Comparison of ENCODE assay signal across 31 mouse cellular contexts in genomic region chr14:10171761-10172160, GRCm38 (mm10).
DNase-seq lines count a peak whose midpoint lies in the region; ATAC-seq and TF ChIP-seq lines count a peak whose summit lies in the region.
"Had no signal": no experiment of that assay in that cellular context is flagged by ENCODE, and none has a peak within 500 bp of the region (broad histone marks: within the 10 kb centered on the region; RNA-seq: fewer than 3 reads in every experiment).

No protein-coding gene starts in this region.

- DNase-seq in adrenal gland, postnatal 14 days = peak; percentile 10
- DNase-seq in adrenal gland, postnatal 25 days = no peak
- peak; percentile 80 for DNase-seq in kidney, postnatal 0 days (ENCODE audit: low spot score)
- no peak for DNase-seq in kidney, adult 11 months
- DNase-seq in MN1 (ENCODE audit: low spot score) (peak; percentile 7), Patski (ENCODE audit: low read depth, low spot score) (peak; percentile 64)
- no peak for DNase-seq in retina, embryonic 14.5 days (ENCODE audit: low spot score)
- DNase-seq: cerebellum, adult 18-20 months; cerebellum, postnatal 10 days; forebrain, postnatal 0 days; heart, adult 2 months; heart, postnatal 4 days; layer of hippocampus, postnatal 36 days; liver, embryonic 13.5 days; lung, adult 18-20 months; lung, postnatal 4 days; midbrain, embryonic 14.5 days; right cerebral cortex, postnatal 25 days; thymus, postnatal 14 days had no signal

- H3K4me1 ChIP-seq in kidney, postnatal 0 days (replicated peaks; ENCODE audit: insufficient read depth, low read length) = no peaks in the 10 kb centered on the region
- H3K4me1 ChIP-seq: embryonic facial prominence, embryonic 15.5 days; heart, embryonic 12.5 days; limb, embryonic 10.5 days; limb, embryonic 15.5 days; liver, embryonic 13.5 days; megakaryocyte, embryonic 14.5 days; neural tube, embryonic 15.5 days had no signal

- H3K4me2 ChIP-seq in kidney, postnatal 0 days (ENCODE audit: low read length) = no peak overlapping the region
- H3K4me2 ChIP-seq: embryonic facial prominence, embryonic 15.5 days; forebrain, embryonic 12.5 days; heart, embryonic 12.5 days; hindbrain, embryonic 14.5 days; limb, embryonic 15.5 days; liver, embryonic 13.5 days; neural tube, embryonic 15.5 days had no signal

- H3K4me3 ChIP-seq in kidney, postnatal 0 days (replicated peaks; ENCODE audit: low read depth, low read length) = no peak overlapping the region
- H3K4me3 ChIP-seq: embryonic facial prominence, embryonic 10.5 days; embryonic facial prominence, embryonic 15.5 days; forebrain, embryonic 12.5 days; heart, adult 2 months; heart, embryonic 12.5 days; limb, embryonic 10.5 days; limb, embryonic 15.5 days; liver, embryonic 13.5 days; megakaryocyte, embryonic 14.5 days; neural tube, embryonic 15.5 days had no signal

- CTCF ChIA-PET in Patski (lab: Charles Lee) = no interaction called here

- ATAC-seq in kidney, postnatal 0 days (replicated peaks; ENCODE audit: low FRiP score, low read depth) = peak; percentile 71
- peak; percentile 87 for ATAC-seq in Patski
- ATAC-seq: CD4-positive, CD25-positive, alpha-beta regulatory T cell, adult 4 months; forebrain, postnatal 0 days; intestine, postnatal 0 days; lung, postnatal 0 days had no signal

- in situ Hi-C loops in Patski (cut with MboI; ENCODE audit: low pct_unique_long_range_greater_than_20kb) = no loop called here

- WGBS in kidney, postnatal 0 days = 29% methylated on average over 2 of the region's 2 CpGs

- no peaks in the 10 kb centered on the region for H3K27me3 ChIP-seq in kidney, postnatal 0 days (ENCODE audit: insufficient read depth, low read length)
- no peaks in the 10 kb centered on the region for H3K27me3 ChIP-seq in Patski
- H3K27me3 ChIP-seq: embryonic facial prominence, embryonic 15.5 days; forebrain, embryonic 12.5 days; heart, embryonic 12.5 days; limb, embryonic 15.5 days; liver, embryonic 13.5 days; megakaryocyte, embryonic 14.5 days; neural tube, embryonic 15.5 days had no signal

- TF ChIP-seq CTCF in kidney, postnatal 0 days (IDR thresholded peaks at IDR 0.05; ENCODE audit: low read depth) = no peak
- TF ChIP-seq CTCF in Patski (IDR thresholded peaks at IDR 0.05) = no peak

- no peak overlapping the region for H3K9ac ChIP-seq in kidney, postnatal 0 days (ENCODE audit: low read depth, low read length)
- H3K9ac ChIP-seq: embryonic facial prominence, embryonic 15.5 days; forebrain, embryonic 12.5 days; forebrain, postnatal 0 days; heart, embryonic 12.5 days; hindbrain, embryonic 14.5 days; limb, embryonic 15.5 days; liver, embryonic 13.5 days; neural tube, embryonic 15.5 days had no signal

- H3K9me3 ChIP-seq in kidney, postnatal 0 days (replicated peaks; ENCODE audit: low read length) = no peaks in the 10 kb centered on the region
- H3K9me3 ChIP-seq: embryonic facial prominence, embryonic 10.5 days; embryonic facial prominence, embryonic 15.5 days; forebrain, embryonic 12.5 days; limb, embryonic 10.5 days; limb, embryonic 15.5 days; liver, embryonic 13.5 days; neural tube, embryonic 15.5 days had no signal

- H3K27ac ChIP-seq in kidney, postnatal 0 days = no peak overlapping the region
- H3K27ac ChIP-seq: embryonic facial prominence, embryonic 10.5 days; embryonic facial prominence, embryonic 15.5 days; forebrain, embryonic 12.5 days; heart, adult 2 months; hindbrain, embryonic 14.5 days; limb, embryonic 10.5 days; limb, embryonic 15.5 days; liver, embryonic 13.5 days; neural tube, embryonic 15.5 days had no signal

- no peaks in the 10 kb centered on the region for H3K36me3 ChIP-seq in kidney, postnatal 0 days (ENCODE audit: insufficient read depth, low read length)
- H3K36me3 ChIP-seq: embryonic facial prominence, embryonic 10.5 days; embryonic facial prominence, embryonic 15.5 days; forebrain, embryonic 12.5 days; heart, embryonic 12.5 days; limb, embryonic 10.5 days; limb, embryonic 15.5 days; liver, embryonic 13.5 days; neural tube, embryonic 15.5 days had no signal

- POLR2A ChIA-PET in Patski (lab: Charles Lee) = no interaction called here

Comparison
In these comparisons a context has a peak if more than half of its experiments do, and no peak if none do; other contexts are left out.
1. DNase-seq: peak in adrenal gland, postnatal 14 days (single experiment), kidney, postnatal 0 days (single experiment), MN1 (single experiment) and Patski (single experiment); none in adrenal gland, postnatal 25 days (single experiment), kidney, adult 11 months (single experiment) and retina, embryonic 14.5 days (single experiment).